Comparison of ENCODE assay signal across 22 mouse cellular contexts in the genomic region with DNA sequence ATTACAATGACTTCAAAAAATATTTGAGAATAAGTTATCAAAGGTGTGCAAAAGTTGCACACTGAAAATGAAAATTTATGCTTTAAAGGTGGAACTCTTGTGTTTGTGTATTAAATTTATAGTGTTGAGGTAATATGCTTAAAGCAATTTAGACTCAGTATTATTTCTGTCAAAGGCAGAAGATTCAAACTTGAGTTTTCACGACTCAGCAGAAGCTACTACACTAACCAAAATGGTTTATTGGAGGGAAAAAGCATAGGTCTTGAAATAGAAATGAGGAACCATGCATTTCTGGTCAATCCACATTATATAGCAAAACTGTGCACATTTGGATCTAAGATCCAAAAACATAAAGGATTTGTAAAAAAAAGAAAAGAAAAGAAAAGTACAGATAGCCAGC. TPM values are rescaled to one million over a fixed set of nuclear protein-coding genes. Genes with fewer than 3 reads are reported as not detected.
DNase-seq lines count a peak whose midpoint lies in the region; ATAC-seq and TF ChIP-seq lines count a peak whose summit lies in the region.
"Had no signal": no experiment of that assay in that cellular context is flagged by ENCODE, and none has a peak within 500 bp of the region (broad histone marks: within the 10 kb centered on the region; RNA-seq: fewer than 3 reads in every experiment).

No protein-coding gene starts in this region.

- no peaks in the 10 kb centered on the region for H3K9me3 ChIP-seq in CH12.LX (replicated peaks; ENCODE audit: low read length)
- H3K9me3 ChIP-seq: embryonic facial prominence, embryonic 13.5 days; embryonic facial prominence, embryonic 15.5 days; forebrain, embryonic 10.5 days; forebrain, embryonic 12.5 days; forebrain, embryonic 15.5 days had no signal

- H3K79me2 ChIP-seq in CH12.LX (replicated peaks; ENCODE audit: control insufficient read depth, extremely low read depth, insufficient read depth, poor library complexity, severe bottlenecking) = no peaks in the 10 kb centered on the region
- H3K79me2 ChIP-seq in macrophage (ENCODE audit: inconsistent target) = no peaks in the 10 kb centered on the region

- no peak; the same call in 1 of the 2 replicates for TF ChIP-seq POLR2A in CH12.LX (IDR thresholded peaks at IDR 0.05; ENCODE audit: low read depth, low read length)
- no peak for TF ChIP-seq POLR2A in bone marrow macrophage, adult 2 months (IDR thresholded peaks at IDR 0.05; ENCODE audit: borderline replicate concordance, low read depth, low read length)

- TF ChIP-seq RAD21 in CH12.LX (IDR thresholded peaks at IDR 0.05; ENCODE audit: low read depth, low read length) = no peak

- H3K27ac ChIP-seq in CH12.LX (ENCODE audit: insufficient read depth, low read depth) = no peak overlapping the region
- H3K27ac ChIP-seq in bone marrow macrophage, adult 2 months (ENCODE audit: insufficient read depth, low read depth, low read length) = peak overlapping the region; percentile 51
- peak overlapping the region; percentile 21 for H3K27ac ChIP-seq in macrophage
- H3K27ac ChIP-seq: embryonic facial prominence, embryonic 13.5 days; embryonic facial prominence, embryonic 15.5 days; forebrain, embryonic 10.5 days; forebrain, embryonic 12.5 days; forebrain, embryonic 15.5 days had no signal

- H3K4me3 ChIP-seq in CH12.LX (replicated peaks in 1 of 3; ENCODE audit: low read depth in 2 of 3, low read length in 2 of 3, poor library complexity in 1 of 3) (no peak overlapping the region), macrophage (ENCODE audit: inconsistent target) (no peak overlapping the region)
- no peak overlapping the region for H3K4me3 ChIP-seq in bone marrow macrophage, adult 2 months (ENCODE audit: insufficient read depth, low read length)
- H3K4me3 ChIP-seq: embryonic facial prominence, embryonic 13.5 days; embryonic facial prominence, embryonic 15.5 days; erythroblast, embryonic 14.5 days; forebrain, embryonic 10.5 days; forebrain, embryonic 12.5 days; forebrain, embryonic 15.5 days had no signal

- no peak for TF ChIP-seq CTCF in CH12.LX (conservative IDR thresholded peaks at IDR 0.05 in 1 of 2, IDR thresholded peaks at IDR 0.05 in 1 of 2; ENCODE audit: low read depth in 2 of 2, low read length in 2 of 2)
- no peak for TF ChIP-seq CTCF in bone marrow macrophage, adult 2 months (IDR thresholded peaks at IDR 0.05; ENCODE audit: low read depth, low read length)

- in situ Hi-C loops in CH12.LX (cut with MboI; ENCODE audit: low pct_ligation_motif_present, low pct_unique_long_range_greater_than_20kb, low sequenced_read_pairs) = no loop called here

- peaks cover 16 to 37% of the 10 kb centered on the region in 2 experiments for H3K36me3 ChIP-seq in CH12.LX (replicated peaks in 1 of 2; ENCODE audit: control insufficient read depth in 1 of 2, insufficient read depth in 1 of 2, low read length in 1 of 2)
- peaks cover 12% of the 10 kb centered on the region; the same call in 1 of the 2 replicates for H3K36me3 ChIP-seq in macrophage (ENCODE audit: inconsistent target)

- no peaks in the 10 kb centered on the region for H3K27me3 ChIP-seq in CH12.LX (replicated peaks)
- H3K27me3 ChIP-seq: embryonic facial prominence, embryonic 13.5 days; embryonic facial prominence, embryonic 15.5 days; forebrain, embryonic 12.5 days; forebrain, embryonic 15.5 days had no signal

- H3K9ac ChIP-seq in CH12.LX (ENCODE audit: insufficient read depth, low read depth) = no peak overlapping the region
- H3K9ac ChIP-seq: embryonic facial prominence, embryonic 13.5 days; embryonic facial prominence, embryonic 15.5 days; forebrain, embryonic 12.5 days; forebrain, embryonic 15.5 days; forebrain, postnatal 0 days had no signal

- TF ChIP-seq EP300 in CH12.LX (IDR thresholded peaks at IDR 0.05; ENCODE audit: low read length) = no peak

- no peak for ATAC-seq in activated CD4-positive, CD25-positive, alpha-beta regulatory T cell, adult 4 months
- ATAC-seq: forebrain, embryonic 15.5 days; forebrain, postnatal 0 days had no signal

- DNase-seq in CH12.LX (ENCODE audit: extremely low read depth) = no peak
- no peak for DNase-seq in right cerebral cortex, postnatal 4 days
- no peak for DNase-seq in testis, postnatal 14 days (ENCODE audit: low spot score)
- DNase-seq: adrenal gland, adult 8-10 months; adrenal gland, postnatal 36 days; cerebellum, adult 11 months; cerebellum, adult 18-20 months; cerebellum, adult 8-10 months; cerebellum, adult 9-11 months; cerebellum, postnatal 14 days; cerebellum, postnatal 36 days; embryo, embryonic 11 days; forebrain, postnatal 0 days had no signal

- H3K4me1 ChIP-seq in CH12.LX (ENCODE audit: control insufficient read depth in 1 of 2, insufficient read depth in 2 of 2) = peaks cover 0 to 30% of the 10 kb centered on the region in 2 experiments; a peak in 2 of 4 replicates
- H3K4me1 ChIP-seq in bone marrow macrophage, adult 2 months (ENCODE audit: control insufficient read depth, insufficient read depth, low read length) = peaks cover 18% of the 10 kb centered on the region
- H3K4me1 ChIP-seq: forebrain, embryonic 10.5 days; forebrain, embryonic 12.5 days had no signal

- 8% methylated on average over 1 of the region's 1 CpGs for WGBS in macrophage (ENCODE audit: missing documents)

- no peak overlapping the region for H3K4me2 ChIP-seq in CH12.LX (ENCODE audit: insufficient read depth, low read depth, poor library complexity, severe bottlenecking)
- H3K4me2 ChIP-seq: embryonic facial prominence, embryonic 13.5 days; embryonic facial prominence, embryonic 15.5 days; forebrain, embryonic 12.5 days; forebrain, embryonic 15.5 days had no signal

- dilution Hi-C loops in CH12.LX (cut with MboI; ENCODE audit: extremely low pct_ligation_motif_present, extremely low pct_unique_long_range_greater_than_20kb, low sequenced_read_pairs) = no loop called here

TF ChIP-seq in CH12.LX, 34 proteins besides CTCF, POLR2A, EP300 and RAD21:
- TF ChIP-seq ZMIZ1 (IDR thresholded peaks at IDR 0.05; ENCODE audit: low read depth, low read length) = no peak
- no peak for TF ChIP-seq ZKSCAN1 (IDR thresholded peaks at IDR 0.05; ENCODE audit: borderline replicate concordance, low read depth, low read length)
- TF ChIP-seq GABPA (IDR thresholded peaks at IDR 0.05; ENCODE audit: insufficient replicate concordance, low read depth, low read length) = no peak
- TF ChIP-seq MAFK (IDR thresholded peaks at IDR 0.05; ENCODE audit: insufficient replicate concordance, low read length) = peak; percentile 94
- no peak for TF ChIP-seq MYC (IDR thresholded peaks at IDR 0.05; ENCODE audit: low read depth, low read length)

RNA-seq across cellular contexts. Expression of a gene that starts 14.6 kb away (rescaled TPM):
- total RNA-seq in CH12.LX (2012; rRNA removed) (32.3 and 35.2 TPM in 2 replicates), CH12.LX (2014; rRNA removed) (30.9 and 36.4 TPM in 2 replicates)
- polyA plus RNA-seq in CH12.LX (2012; ENCODE audit: insufficient read length, low read depth) (29.8 and 31.5 TPM in 2 replicates), macrophage (2018) (27.0 to 33.0 TPM (median 32.7 TPM) in 3 replicates)
- polyA plus RNA-seq in bone marrow macrophage, adult 2 months (2012; ENCODE audit: insufficient read depth, insufficient read length, missing spikeins) = 37.4 and 38.8 TPM in 2 replicates
- total RNA-seq in macrophage (2018; cell fraction: chromatin; rRNA removed) = 100 to 1,000 TPM in 7 of 26 experiments, 10 to 100 TPM in 19; 19.9 to 142 (median 79.2) TPM
- 10 to 100 TPM; 14.1 to 44.1 (median 24.6) TPM for total RNA-seq in macrophage (2018; cell fraction: cytosol; rRNA removed)
- total RNA-seq in macrophage (2018; cell fraction: nucleus; rRNA removed) = 100 to 1,000 TPM in 2 of 26 experiments, 10 to 100 TPM in 24; 24.5 to 104 (median 57.7) TPM
- 10 to 100 TPM; 16.9 to 20.9 TPM for polyA plus RNA-seq in activated CD4-positive, CD25-positive, alpha-beta regulatory T cell, adult 4 months (2017; shearing (Covaris generic))
- polyA plus RNA-seq: erythroblast, embryonic 14.5 days had no signal

RNA-seq across cellular contexts. Expression of a gene that starts 32.9 kb away (rescaled TPM):
- total RNA-seq in CH12.LX (2012; rRNA removed) (590 and 839 TPM in 2 replicates), CH12.LX (2014; rRNA removed) (1,791 and 1,803 TPM in 2 replicates)
- polyA plus RNA-seq in CH12.LX (2012; ENCODE audit: insufficient read length, low read depth) (1,178 and 1,222 TPM in 2 replicates), macrophage (2018) (349 to 995 TPM (median 450 TPM) in 3 replicates)
- 389 and 407 TPM in 2 replicates for polyA plus RNA-seq in bone marrow macrophage, adult 2 months (2012; ENCODE audit: insufficient read depth, insufficient read length, missing spikeins)
- 100 to 1,000 TPM; 284 to 637 (median 437) TPM for total RNA-seq in macrophage (2018; cell fraction: chromatin; rRNA removed)
- total RNA-seq in macrophage (2018; cell fraction: cytosol; rRNA removed) = 100 to 1,000 TPM; 384 to 573 (median 438) TPM
- 100 to 1,000 TPM; 313 to 540 (median 402) TPM for total RNA-seq in macrophage (2018; cell fraction: nucleus; rRNA removed)
- 100 to 1,000 TPM; 387 to 403 TPM for polyA plus RNA-seq in activated CD4-positive, CD25-positive, alpha-beta regulatory T cell, adult 4 months (2017; shearing (Covaris generic))

RNA-seq across cellular contexts. Expression of a gene that starts 47.1 kb away (rescaled TPM):
- total RNA-seq in CH12.LX (2012; rRNA removed) (36.4 and 39.4 TPM in 2 replicates), CH12.LX (2014; rRNA removed) (62.0 and 70.8 TPM in 2 replicates)
- polyA plus RNA-seq in CH12.LX (2012; ENCODE audit: insufficient read length, low read depth) (58.2 and 65.5 TPM in 2 replicates), macrophage (2018) (28.4 to 33.3 TPM (median 31.0 TPM) in 3 replicates)
- polyA plus RNA-seq in bone marrow macrophage, adult 2 months (2012; ENCODE audit: insufficient read depth, insufficient read length, missing spikeins) = 34.2 and 36.9 TPM in 2 replicates
- 100 to 1,000 TPM in 6 of 26 experiments, 10 to 100 TPM in 20; 26.2 to 130 (median 74.0) TPM for total RNA-seq in macrophage (2018; cell fraction: chromatin; rRNA removed)
- total RNA-seq in macrophage (2018; cell fraction: cytosol; rRNA removed) = 10 to 100 TPM; 18.0 to 33.1 (median 24.8) TPM
- total RNA-seq in macrophage (2018; cell fraction: nucleus; rRNA removed) = 100 to 1,000 TPM in 6 of 26 experiments, 10 to 100 TPM in 20; 43.1 to 132 (median 69.0) TPM
- 10 to 100 TPM; 59.1 to 73.2 TPM for polyA plus RNA-seq in activated CD4-positive, CD25-positive, alpha-beta regulatory T cell, adult 4 months (2017; shearing (Covaris generic))
